Mouse (Mus musculus) CH12.LX (cell line): Measurements from ENCODE around the gene Uqcrq.

ENCODE experiments used
- CHD1 ChIP-seq: IDR thresholded peaks from 2 replicates; pipeline ENCODE4 v1.6.1; 2012; ENCODE audit warnings: low read depth, low read length, improper control_type of control experiment, inconsistent platforms
- CTCF ChIP-seq, 2 experiments: IDR thresholded peaks in 1 of 2; conservative IDR thresholded peaks in 1 of 2; 2 replicates each; pipeline ENCODE4 v1.5.1; 2011 to 2012; ENCODE audit warnings: low read depth in 2 of 2, low read length in 2 of 2, improper control_type of control experiment in 1 of 2, inconsistent platforms in 1 of 2, mild to moderate bottlenecking in 1 of 2, moderate library complexity in 1 of 2
- EP300 ChIP-seq: IDR thresholded peaks from 2 replicates; pipeline ENCODE4 v1.6.1; 2011; ENCODE audit warnings: low read length, improper control_type of control experiment
- MAX ChIP-seq: IDR thresholded peaks from 2 replicates; pipeline ENCODE4 v1.6.1; 2011; ENCODE audit warnings: low read length, improper control_type of control experiment
- POLR2A ChIP-seq: IDR thresholded peaks from 2 replicates; pipeline ENCODE4 v1.6.1; 2011; ENCODE audit warnings: low read depth, mild to moderate bottlenecking, improper control_type of control experiment, low read length
- ZC3H11A ChIP-seq: IDR thresholded peaks from 2 replicates; pipeline ENCODE4 v1.6.1; 2012; ENCODE audit warnings: low read depth, mild to moderate bottlenecking, inconsistent platforms, low read length, improper control_type of control experiment

DNA sequence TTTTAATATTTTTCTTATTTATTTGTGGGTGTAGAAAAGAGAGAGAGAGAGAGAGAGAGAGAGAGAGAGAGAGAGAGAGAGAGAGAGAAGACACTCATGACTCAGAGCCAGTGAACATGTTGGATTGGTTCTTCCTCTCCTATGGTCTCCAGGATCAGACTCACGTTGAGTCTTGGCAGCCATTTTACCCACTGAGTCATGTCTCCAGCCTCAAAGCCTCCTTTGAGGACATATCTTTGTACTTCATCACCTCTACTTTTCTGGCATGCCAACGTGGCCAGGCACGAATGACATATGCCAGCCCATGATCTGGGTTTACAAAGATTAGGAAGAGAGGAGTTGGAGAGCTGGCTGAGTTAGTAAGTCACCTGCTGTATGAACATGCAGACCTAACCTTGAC, 29.6 kb upstream of the Uqcrq start:
- no peak for TF ChIP-seq MAX
- no peak for TF ChIP-seq EP300
- no peak for TF ChIP-seq POLR2A
- no peak for TF ChIP-seq CHD1
- no peak for TF ChIP-seq ZC3H11A
- no peak for TF ChIP-seq CTCF (conservative IDR thresholded peaks at IDR 0.05 in 1 of 2, IDR thresholded peaks at IDR 0.05 in 1 of 2; ENCODE audit: low read depth in 2 of 2, low read length in 2 of 2)
